Mouse (Mus musculus) midbrain, embryonic 15.5 days (tissue): ENCODE data around the gene Capn8. TPM values are rescaled to one million over a fixed set of nuclear protein-coding genes. Genes with fewer than 3 reads are reported as not detected.

Experiments used
- ATAC-seq: fragments of 200-750 bp; cut with Nextera tagmentation; replicated peaks from 2 replicates; pipeline ENCODE4 v1.8.0; 2017; ENCODE audit warnings: moderate TSS enrichment
- H3K27ac ChIP-seq: fragments of 300-500 bp; sonication (generic); 2 replicates; pipeline ENCODE4 v1.5.1; 2015; ENCODE audit warnings: mild to moderate bottlenecking, inconsistent platforms
- H3K27me3 ChIP-seq: fragments of 300-500 bp; sonication (generic); replicated peaks from 2 replicates; pipeline ENCODE4 v1.6.1; 2015; ENCODE audit warnings: inconsistent platforms
- H3K36me3 ChIP-seq: fragments of 300-500 bp; sonication (generic); replicated peaks from 2 replicates; pipeline ENCODE4 v1.6.1; 2015; ENCODE audit warnings: inconsistent platforms
- H3K4me1 ChIP-seq: fragments of 300-500 bp; sonication (generic); 2 replicates; pipeline ENCODE4 v1.6.1; 2015; ENCODE audit warnings: inconsistent platforms
- H3K4me2 ChIP-seq: fragments of 300-500 bp; sonication (generic); 2 replicates; pipeline ENCODE4 v1.6.1; 2015; ENCODE audit warnings: inconsistent platforms, mild to moderate bottlenecking, moderate library complexity
- H3K4me3 ChIP-seq: fragments of 300-500 bp; sonication (generic); 2 replicates; pipeline ENCODE4 v1.5.1; 2015; ENCODE audit warnings: mild to moderate bottlenecking, inconsistent platforms
- H3K9ac ChIP-seq: fragments of 300-500 bp; sonication (generic); 2 replicates; pipeline ENCODE4 v1.6.1; 2015; ENCODE audit warnings: mild to moderate bottlenecking, inconsistent platforms
- H3K9me3 ChIP-seq: fragments of 300-500 bp; sonication (generic); 2 replicates; pipeline ENCODE4 v1.6.1; 2016; ENCODE audit warnings: inconsistent platforms
- WGBS: fragments of 180-500 bp; shearing (Covaris S2); methylation state at CpG from one replicate; pipeline ENCODE4 v1.1.7; 2015; ENCODE audit warnings: mixed read lengths; 5-methylcytosine and 5-hydroxymethylcytosine counted together
- polyA plus RNA-seq: library from polyadenylated mRNA; unstranded; fragments of >200 nt; fragmentation: Nextera tagmentation; extraction: Ambion mirVana; gene quantifications from 2 replicates; pipeline ENCODE4 v1.2.1, GENCODE M21; 2015

The Capn8 gene
- polyA plus RNA-seq, 1 experiment from 2014 or later = 0.06 TPM

DNA sequence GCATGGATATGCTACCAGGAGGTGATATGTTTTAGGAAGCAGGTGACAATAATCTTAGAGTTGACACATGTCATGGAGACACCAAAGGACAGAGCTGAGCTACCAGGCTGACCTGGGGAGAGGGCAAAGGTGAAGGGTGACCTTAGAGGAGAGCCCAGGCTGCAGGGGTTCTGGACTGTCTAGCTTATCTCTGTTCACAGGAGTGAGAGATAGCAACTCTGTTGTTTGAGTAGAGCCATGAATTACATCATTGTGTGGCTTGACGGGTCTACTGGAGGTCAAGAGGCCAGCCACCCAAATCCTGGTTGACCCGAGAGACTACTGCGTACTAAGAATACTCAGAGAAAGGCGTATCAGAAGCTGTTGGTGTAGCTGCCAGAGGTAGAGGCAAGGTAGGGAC, 22.9 kb downstream of the Capn8 start:
- Histone ChIP-seq H3K4me1 (no peaks in the 10 kb centered on the region), H3K27me3 (no peaks in the 10 kb centered on the region), H3K4me2 (no peak overlapping the region), H3K4me3 (no peak overlapping the region), H3K9me3 (no peaks in the 10 kb centered on the region), H3K36me3 (no peaks in the 10 kb centered on the region), H3K27ac (no peak overlapping the region), H3K9ac (no peak overlapping the region)
- ATAC-seq = no peak
- WGBS = 84% methylated on average over 4 of the region's 4 CpGs

DNA sequence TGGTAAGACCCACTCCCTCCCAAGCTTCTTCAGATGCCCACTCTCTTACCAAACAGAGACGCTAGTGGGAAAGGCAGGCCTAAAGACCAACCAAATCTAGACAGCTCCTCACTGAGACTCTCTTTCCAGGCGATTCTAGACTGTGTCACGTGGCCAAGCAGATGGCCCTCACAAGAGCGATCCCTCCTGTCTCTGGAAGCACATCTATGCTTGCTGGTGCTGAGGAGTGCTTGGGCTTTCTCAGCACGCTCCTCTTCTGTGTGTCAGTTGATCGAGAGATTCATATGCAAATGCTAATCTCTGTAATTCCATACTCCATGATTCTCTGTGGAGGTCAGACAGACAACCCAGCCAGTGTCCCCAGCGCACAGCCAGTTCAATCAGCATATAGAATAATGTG, 26.7 kb downstream of the Capn8 start:
- WGBS = 36% methylated on average over 7 of the region's 7 CpGs
- Histone ChIP-seq H3K4me1 (no peaks in the 10 kb centered on the region), H3K4me2 (no peak overlapping the region), H3K9me3 (no peaks in the 10 kb centered on the region), H3K27ac (no peak overlapping the region), H3K9ac (no peak overlapping the region), H3K36me3 (no peaks in the 10 kb centered on the region), H3K27me3 (no peaks in the 10 kb centered on the region), H3K4me3 (no peak overlapping the region)
- no peak for ATAC-seq

DNA sequence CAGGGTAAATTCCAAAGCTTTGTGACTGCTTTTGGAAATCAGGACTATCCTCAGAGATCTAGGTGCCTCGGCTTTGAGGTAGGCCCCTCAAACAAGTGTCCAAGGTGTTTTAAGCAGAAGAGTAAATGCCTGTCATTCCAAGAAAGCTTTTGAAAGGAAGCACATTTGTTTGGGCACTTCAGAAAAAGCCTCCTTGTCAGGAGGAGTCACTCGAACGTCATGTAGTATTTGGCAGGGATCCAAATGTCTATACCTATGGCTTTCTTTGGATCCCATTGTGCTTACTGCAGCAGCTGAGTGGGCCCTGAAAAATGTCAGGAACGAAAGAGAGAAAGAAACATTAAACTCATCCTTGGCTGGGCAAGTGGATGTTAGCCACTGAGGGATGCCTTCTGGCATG, 27.6 kb downstream of the Capn8 start:
- no peak overlapping the region for H3K4me2 ChIP-seq
- ATAC-seq = no peak
- no peaks in the 10 kb centered on the region for H3K36me3 ChIP-seq
- no peak overlapping the region for H3K4me3 ChIP-seq
- H3K9ac ChIP-seq = no peak overlapping the region
- no peaks in the 10 kb centered on the region for H3K4me1 ChIP-seq
- no peak overlapping the region for H3K27ac ChIP-seq
- H3K9me3 ChIP-seq = no peaks in the 10 kb centered on the region
- WGBS = 50% methylated on average over 4 of the region's 4 CpGs
- no peaks in the 10 kb centered on the region for H3K27me3 ChIP-seq

DNA sequence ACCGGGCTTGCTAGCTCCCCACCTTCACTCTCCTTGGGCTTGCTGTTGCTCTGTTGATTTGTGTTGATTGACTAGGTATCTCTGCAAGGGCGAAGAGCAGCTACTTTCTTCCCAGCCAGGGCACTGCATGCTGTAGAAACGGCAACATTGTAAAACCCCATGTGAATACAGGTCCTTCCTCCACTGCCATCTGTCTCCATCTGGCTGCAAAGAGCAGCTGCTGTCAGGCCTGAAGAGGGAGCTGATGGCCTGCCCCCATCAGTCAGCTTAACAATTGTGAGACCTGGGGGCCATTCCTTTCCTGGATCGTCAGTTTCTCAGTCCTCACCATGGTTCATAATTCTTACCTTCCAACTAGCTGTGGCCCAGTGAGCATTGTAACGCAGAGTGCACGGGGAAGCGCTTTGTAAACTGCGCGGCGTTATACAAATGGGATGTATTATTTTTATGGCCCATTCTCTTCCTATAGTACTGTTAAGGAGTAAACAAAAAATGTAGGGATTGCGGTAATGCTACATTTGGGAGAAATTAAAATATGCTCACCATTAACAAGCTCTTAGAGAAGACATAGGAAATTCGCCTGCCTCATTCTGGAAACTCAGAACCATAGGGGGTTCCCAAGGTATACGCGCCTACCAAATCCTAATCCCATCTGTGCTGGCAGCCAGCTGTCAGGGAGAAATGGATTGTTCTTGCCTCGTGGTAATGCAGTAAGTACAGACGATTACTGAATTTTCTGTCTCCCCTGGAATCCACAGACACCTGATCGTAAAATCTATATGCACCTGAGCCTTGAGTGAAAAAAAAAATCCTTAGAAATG, 40.7 kb downstream of the Capn8 start:
- Histone ChIP-seq H3K4me2 (no peak overlapping the region), H3K4me1 (no peaks in the 10 kb centered on the region)
- ATAC-seq = no peak

DNA sequence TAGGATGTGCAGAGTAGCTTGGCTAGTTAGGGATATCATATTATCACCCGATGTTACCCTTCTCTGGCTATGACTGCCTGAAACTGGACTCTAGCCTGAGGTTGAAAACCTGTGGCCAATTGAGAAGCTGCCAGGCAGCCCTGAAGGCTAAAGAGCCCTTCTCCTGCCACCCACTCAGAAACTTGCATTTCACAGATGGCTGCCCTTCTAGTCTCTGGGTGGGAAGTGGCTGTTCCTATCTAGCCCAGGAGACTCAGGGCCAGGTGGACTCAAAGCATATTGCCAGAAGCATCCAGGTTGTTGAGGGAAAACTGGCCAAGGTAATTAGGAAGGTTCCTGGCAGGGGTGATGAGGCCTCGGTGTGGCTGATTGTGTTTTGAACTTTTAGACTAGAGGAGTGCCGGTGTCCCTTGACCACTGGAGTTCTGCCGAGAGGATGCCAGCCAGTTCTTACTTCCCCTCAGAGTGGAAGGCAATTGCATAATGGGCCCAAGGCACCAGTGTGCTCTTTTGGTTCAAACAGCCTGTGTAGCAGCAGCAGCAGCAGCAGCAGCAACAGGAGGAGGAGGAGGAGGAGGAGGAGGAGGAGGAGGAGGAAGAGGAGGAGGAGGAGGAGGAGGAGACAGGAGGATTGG, 45.0 kb downstream of the Capn8 start:
- WGBS = 87% methylated on average over 4 of the region's 4 CpGs
- Histone ChIP-seq H3K4me1 (no peaks in the 10 kb centered on the region), H3K4me2 (no peak overlapping the region), H3K27ac (no peak overlapping the region), H3K36me3 (no peaks in the 10 kb centered on the region), H3K27me3 (no peaks in the 10 kb centered on the region), H3K4me3 (no peak overlapping the region), H3K9me3 (no peaks in the 10 kb centered on the region), H3K9ac (no peak overlapping the region)
- no peak for ATAC-seq

More for the DNA sequence above, 40.7 kb downstream of the Capn8 start:
- WGBS = 65% methylated on average over 17 of the region's 17 CpGs
- Histone ChIP-seq H3K9me3 (no peaks in the 10 kb centered on the region), H3K27ac (no peak overlapping the region), H3K36me3 (no peaks in the 10 kb centered on the region), H3K27me3 (no peaks in the 10 kb centered on the region), H3K4me3 (no peak overlapping the region), H3K9ac (no peak overlapping the region)

DNA sequence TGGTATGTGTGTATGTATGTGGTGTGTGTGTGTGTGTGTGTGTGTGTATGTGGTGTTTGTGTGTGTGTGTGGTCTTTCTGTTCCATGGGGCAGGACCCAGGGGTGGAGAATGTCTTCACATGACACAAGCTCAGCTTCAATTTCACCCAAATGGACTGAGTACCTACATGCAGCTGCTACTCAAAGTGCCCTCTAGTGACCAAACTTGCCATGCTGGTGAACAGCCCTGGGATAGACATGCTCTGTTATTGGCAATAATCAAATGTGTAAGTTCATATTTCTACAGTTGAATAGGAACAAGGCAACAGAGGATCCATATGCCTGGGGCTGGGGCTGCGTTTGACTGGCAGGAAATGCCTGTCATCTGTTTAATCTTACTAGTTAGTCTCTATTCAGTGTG, 50.7 kb downstream of the Capn8 start:
- Histone ChIP-seq H3K9me3 (no peaks in the 10 kb centered on the region), H3K4me3 (no peak overlapping the region), H3K4me1 (peaks cover 9% of the 10 kb centered on the region; the same call in 1 of the 2 replicates), H3K9ac (no peak overlapping the region), H3K27ac (no peak overlapping the region), H3K36me3 (no peaks in the 10 kb centered on the region), H3K4me2 (no peak overlapping the region), H3K27me3 (no peaks in the 10 kb centered on the region)
- no peak for ATAC-seq
- WGBS = 41% methylated on average over 1 of the region's 1 CpGs

DNA sequence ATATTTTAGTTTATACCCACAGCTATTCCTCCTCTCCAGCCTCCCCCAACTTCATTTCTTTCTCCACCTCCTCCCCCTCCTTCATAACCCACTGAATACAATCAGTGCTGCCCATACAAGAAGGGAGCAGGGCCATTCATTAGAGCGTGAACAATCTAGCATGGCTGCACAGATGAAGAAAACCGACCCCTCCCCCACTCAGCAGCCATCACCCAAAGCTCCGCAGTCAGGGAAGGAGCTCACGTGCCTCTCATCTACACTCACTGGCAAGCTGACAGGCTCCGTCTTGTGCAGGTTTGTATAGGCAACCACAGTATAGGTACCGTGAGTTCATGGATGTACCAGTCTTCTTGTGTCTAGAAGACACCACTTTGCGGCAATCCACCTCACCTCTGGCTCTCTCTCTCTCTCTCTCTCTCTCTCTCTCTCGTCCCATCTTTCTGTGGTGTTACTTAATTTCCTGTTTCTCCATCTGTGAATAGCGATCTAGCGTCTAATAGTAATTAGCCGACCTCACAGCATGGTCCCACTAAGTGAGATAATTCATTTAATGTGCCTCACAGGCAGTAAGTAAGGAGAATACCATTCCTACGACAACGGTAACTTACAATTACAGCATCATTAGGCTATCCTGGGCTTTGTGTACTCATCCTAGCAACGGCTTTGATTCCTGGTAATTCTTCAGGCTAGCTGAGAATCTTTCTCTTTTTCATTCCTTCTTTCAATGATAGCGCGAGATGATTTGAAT, 53.6 kb downstream of the Capn8 start:
- WGBS = 42% methylated on average over 16 of the region's 16 CpGs
- no peaks in the 10 kb centered on the region for H3K36me3 ChIP-seq
- ATAC-seq = peak; percentile 79
- peaks cover 9% of the 10 kb centered on the region; the same call in 1 of the 2 replicates for H3K4me1 ChIP-seq
- no peaks in the 10 kb centered on the region for H3K27me3 ChIP-seq
- H3K9ac ChIP-seq = no peak overlapping the region
- peak overlapping the region; percentile 11; the same call in 1 of the 2 replicates for H3K4me2 ChIP-seq
- H3K27ac ChIP-seq = peak overlapping the region; percentile 63
- H3K4me3 ChIP-seq = no peak overlapping the region
- no peaks in the 10 kb centered on the region for H3K9me3 ChIP-seq

DNA sequence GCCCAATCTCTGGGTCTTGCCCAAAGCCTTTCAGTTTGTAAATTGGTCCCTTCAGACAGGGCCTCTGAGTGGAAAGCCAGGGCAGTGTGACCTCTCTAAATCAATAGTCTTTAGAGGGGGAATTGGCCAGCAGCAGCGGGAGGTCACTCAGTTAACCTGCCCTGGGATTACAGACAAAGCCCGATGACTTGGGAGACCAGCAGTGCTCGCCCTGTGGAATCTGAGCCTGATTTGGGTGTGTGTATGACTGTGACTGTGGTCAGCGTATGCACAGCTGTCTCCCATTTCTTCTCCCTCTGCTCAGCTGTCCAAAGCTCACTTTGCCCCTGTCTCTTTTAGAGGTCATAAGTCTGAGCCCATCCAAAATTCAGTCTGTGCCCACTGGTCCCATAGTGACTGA, 55.7 kb downstream of the Capn8 start:
- H3K4me2 ChIP-seq = no peak overlapping the region
- H3K4me3 ChIP-seq = no peak overlapping the region
- no peak overlapping the region for H3K27ac ChIP-seq
- peaks cover 9% of the 10 kb centered on the region; the same call in 1 of the 2 replicates for H3K4me1 ChIP-seq
- H3K27me3 ChIP-seq = no peaks in the 10 kb centered on the region
- ATAC-seq = no peak
- 25% methylated on average over 4 of the region's 4 CpGs for WGBS
- no peaks in the 10 kb centered on the region for H3K36me3 ChIP-seq
- H3K9me3 ChIP-seq = no peaks in the 10 kb centered on the region
- no peak overlapping the region for H3K9ac ChIP-seq

DNA sequence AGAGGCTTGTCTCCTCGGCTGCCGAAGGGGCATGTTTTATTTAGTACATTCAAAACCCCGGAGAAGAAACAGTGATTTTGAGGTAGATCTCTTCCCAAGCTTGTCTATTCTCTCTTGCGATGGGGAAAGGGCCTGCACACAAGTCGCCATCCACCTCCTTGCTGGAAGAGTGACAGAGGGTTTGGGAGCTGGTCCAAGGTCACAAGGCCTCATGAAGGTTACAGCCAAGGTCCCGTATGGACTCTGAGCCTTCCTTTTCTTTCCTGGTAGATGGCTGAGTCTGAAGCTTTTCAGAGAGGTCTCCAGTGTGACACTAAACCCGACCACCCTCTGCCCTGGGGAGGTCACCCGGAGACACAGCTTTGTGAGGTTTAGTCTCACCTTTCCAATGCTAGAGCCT, 56.4 kb downstream of the Capn8 start:
- Histone ChIP-seq H3K4me2 (no peak overlapping the region), H3K4me3 (no peak overlapping the region), H3K9me3 (no peaks in the 10 kb centered on the region), H3K27ac (no peak overlapping the region), H3K27me3 (no peaks in the 10 kb centered on the region), H3K9ac (no peak overlapping the region), H3K4me1 (peaks cover 9% of the 10 kb centered on the region; the same call in 1 of the 2 replicates), H3K36me3 (no peaks in the 10 kb centered on the region)
- WGBS = 86% methylated on average over 8 of the region's 8 CpGs
- ATAC-seq = no peak

DNA sequence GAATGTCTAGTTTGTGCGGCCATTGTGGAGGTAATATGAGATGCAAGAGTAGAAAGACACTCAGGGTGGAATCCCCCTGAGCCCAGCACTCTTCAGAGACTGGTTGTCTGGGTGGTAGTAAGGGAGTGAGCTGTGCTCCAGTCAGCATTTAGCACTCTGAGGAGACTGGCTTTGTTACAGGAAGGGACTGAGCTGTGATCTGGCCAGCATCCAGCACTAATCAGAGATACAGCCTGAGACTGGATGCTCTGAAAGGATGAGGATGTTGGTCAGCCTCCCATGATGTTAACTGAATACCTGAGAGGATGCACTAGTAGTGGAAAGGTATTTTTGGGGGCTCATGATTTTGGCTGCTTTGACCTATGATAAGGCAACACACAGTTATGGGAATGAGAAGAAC, 61.4 kb downstream of the Capn8 start:
- Histone ChIP-seq H3K4me1 (no peaks in the 10 kb centered on the region), H3K4me2 (no peak overlapping the region), H3K9ac (no peak overlapping the region), H3K4me3 (no peak overlapping the region), H3K36me3 (no peaks in the 10 kb centered on the region), H3K9me3 (no peaks in the 10 kb centered on the region), H3K27me3 (no peaks in the 10 kb centered on the region), H3K27ac (no peak overlapping the region)
- 72% methylated on average over 1 of the region's 1 CpGs for WGBS
- no peak for ATAC-seq

DNA sequence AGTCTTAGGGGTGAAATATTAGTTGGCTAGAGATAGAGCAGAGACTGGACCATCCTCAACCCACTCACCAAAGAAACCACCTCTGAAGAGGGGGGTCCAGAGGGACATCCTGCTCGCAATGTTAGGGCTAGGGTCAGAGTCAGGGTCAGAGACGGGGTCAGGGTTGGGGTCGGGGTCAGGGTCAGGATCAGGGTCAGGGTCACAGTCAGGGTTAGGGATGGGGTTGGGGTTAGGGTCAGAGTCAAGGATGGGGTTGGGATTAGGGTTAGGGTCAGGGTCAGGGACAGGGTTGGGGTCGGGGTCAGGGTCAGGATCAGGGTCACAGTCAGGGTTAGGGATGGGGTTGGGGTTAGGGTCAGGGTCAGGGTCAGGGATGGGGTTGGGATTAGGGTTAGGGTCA, 64.4 kb downstream of the Capn8 start:
- WGBS = 91% methylated on average over 4 of the region's 4 CpGs
- Histone ChIP-seq H3K4me3 (no peak overlapping the region), H3K27ac (no peak overlapping the region), H3K9me3 (no peaks in the 10 kb centered on the region), H3K9ac (no peak overlapping the region), H3K4me1 (no peaks in the 10 kb centered on the region), H3K36me3 (no peaks in the 10 kb centered on the region), H3K27me3 (no peaks in the 10 kb centered on the region), H3K4me2 (no peak overlapping the region)
- ATAC-seq = no peak

DNA sequence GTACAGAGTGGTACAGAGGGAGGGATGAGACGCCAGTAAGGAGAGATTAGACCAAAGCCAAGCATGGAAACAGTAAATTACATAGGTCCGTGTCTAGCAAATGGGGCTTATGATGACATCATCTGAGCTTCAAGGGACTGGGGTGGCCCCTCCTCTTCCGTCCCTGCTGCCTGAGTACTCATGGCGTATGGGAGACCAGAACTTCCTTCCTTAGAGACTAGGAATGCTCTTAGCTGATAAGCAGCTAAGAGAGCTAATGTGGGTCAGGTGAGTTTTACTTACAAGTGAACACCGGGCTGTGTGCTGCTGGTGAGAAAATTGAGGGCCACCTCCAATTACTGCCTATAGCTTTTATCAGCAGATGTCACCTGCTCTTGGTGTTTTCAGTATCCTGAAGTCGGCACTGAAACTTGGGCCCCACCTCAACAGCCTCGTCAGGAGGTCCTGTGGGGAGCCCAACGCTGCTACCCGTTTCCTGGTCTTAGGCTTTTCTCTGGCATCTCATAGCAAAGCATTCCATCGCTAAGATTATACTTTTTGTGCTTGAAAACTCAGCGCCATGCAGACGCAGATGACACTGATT, 69.0 kb downstream of the Capn8 start:
- no peak overlapping the region for H3K9ac ChIP-seq
- H3K4me3 ChIP-seq = no peak overlapping the region
- no peak overlapping the region for H3K4me2 ChIP-seq
- no peak for ATAC-seq
- H3K36me3 ChIP-seq = no peaks in the 10 kb centered on the region
- H3K9me3 ChIP-seq = no peaks in the 10 kb centered on the region
- 87% methylated on average over 12 of the region's 12 CpGs for whole genome bisulfite sequencing
- peaks cover 2% of the 10 kb centered on the region; the same call in 1 of the 2 replicates for H3K4me1 ChIP-seq
- H3K27me3 ChIP-seq = no peaks in the 10 kb centered on the region
- no peak overlapping the region for H3K27ac ChIP-seq
